Mouse (Mus musculus): ENCODE results near the gene Endov.

DNA sequence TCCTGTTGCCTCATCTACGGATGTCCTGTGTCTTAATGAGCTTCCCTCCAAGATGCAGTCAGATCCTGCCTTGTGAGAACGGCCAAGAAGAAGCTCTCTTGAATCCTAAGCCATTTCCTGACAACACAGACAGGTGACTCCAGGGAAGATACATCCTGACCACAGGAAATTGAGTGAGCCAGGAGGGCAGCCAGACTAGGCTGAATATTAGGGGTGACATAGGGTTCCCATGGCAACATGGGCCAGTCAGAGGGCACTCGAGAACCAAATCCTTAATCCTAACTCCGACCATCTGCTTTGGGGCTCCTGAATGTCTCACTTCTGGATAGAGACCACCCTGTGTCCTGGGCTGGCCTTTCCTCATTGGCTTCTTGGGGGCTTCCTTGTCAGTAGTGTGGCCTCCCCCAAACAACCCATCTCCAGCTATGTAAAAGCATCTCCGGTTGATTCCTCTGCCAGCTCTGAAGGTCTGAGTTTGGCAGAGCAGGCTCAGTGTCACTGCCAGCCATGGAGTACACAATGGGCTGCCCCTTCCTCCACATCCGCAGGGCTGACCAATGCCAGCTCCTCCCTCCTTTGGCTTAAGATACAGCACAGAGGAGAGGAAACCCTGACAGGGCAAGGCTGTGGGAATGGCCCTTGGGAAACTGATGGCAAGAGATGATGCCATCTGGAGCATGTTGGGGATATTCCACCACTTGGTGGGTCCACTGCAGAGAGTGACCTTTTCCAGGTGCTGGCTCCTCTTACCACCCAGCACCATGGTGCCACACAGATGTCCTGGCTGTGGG is 31.0 kb downstream of the Endov start:
- no peak for TF ChIP-seq CTCF (IDR thresholded peaks at IDR 0.05; ENCODE audit: low read depth, low read length)
- TF ChIP-seq GATA1 (IDR thresholded peaks at IDR 0.05; ENCODE audit: borderline replicate concordance, low read length) = no peak
- no peak for TF ChIP-seq TAL1 (conservative IDR thresholded peaks at IDR 0.05; ENCODE audit: low read depth, low read length)
